Mouse (Mus musculus): ENCODE results near the gene Pbx3. TPM values are rescaled to one million over a fixed set of nuclear protein-coding genes. Genes with fewer than 3 reads are reported as not detected.

The Pbx3 gene
- polyA plus RNA-seq, 1 experiment: 12.2 TPM

- TF ChIP-seq CTCF (IDR thresholded peaks at IDR 0.05; ENCODE audit: extremely low read depth, insufficient read depth, low read length) (no peak), POLR2A (IDR thresholded peaks at IDR 0.05; ENCODE audit: extremely low read depth, insufficient read depth, low read length) (no peak)
- Histone ChIP-seq H3K27ac (ENCODE audit: insufficient read depth, low read length) (no peak overlapping the region), H3K4me3 (ENCODE audit: insufficient read depth, low read length) (no peak overlapping the region), H3K4me1 (ENCODE audit: control insufficient read depth, insufficient read depth, low read length) (no peaks in the 10 kb centered on the region)
These were observed 944 bp upstream of the Pbx3 start for GRCm38 (mm10) chr2:34373886-34374285.

- Histone ChIP-seq H3K4me3 (ENCODE audit: insufficient read depth, low read length) (peak overlapping the region; percentile 48), H3K4me1 (ENCODE audit: control insufficient read depth, insufficient read depth, low read length) (no peaks in the 10 kb centered on the region), H3K27ac (ENCODE audit: insufficient read depth, low read length) (no peak overlapping the region)
- TF ChIP-seq CTCF (IDR thresholded peaks at IDR 0.05; ENCODE audit: extremely low read depth, insufficient read depth, low read length): no peak
- no peak for TF ChIP-seq POLR2A (IDR thresholded peaks at IDR 0.05; ENCODE audit: extremely low read depth, insufficient read depth, low read length)
These were observed 1.3 kb downstream of the Pbx3 start for GRCm38 (mm10) chr2:34371441-34372304.

GRCm38 (mm10) chr2:34370725-34371440, 2.1 kb downstream of the Pbx3 start:
- TF ChIP-seq CTCF (IDR thresholded peaks at IDR 0.05; ENCODE audit: extremely low read depth, insufficient read depth, low read length) (no peak), POLR2A (IDR thresholded peaks at IDR 0.05; ENCODE audit: extremely low read depth, insufficient read depth, low read length) (no peak)
- peak overlapping the region; percentile 48 for H3K4me3 ChIP-seq (ENCODE audit: insufficient read depth, low read length)
- H3K27ac ChIP-seq (ENCODE audit: insufficient read depth, low read length): 0 out of 2 replicates have a peak overlapping the region, but pooled peaks have one; percentile 21
- no peaks in the 10 kb centered on the region for H3K4me1 ChIP-seq (ENCODE audit: control insufficient read depth, insufficient read depth, low read length)

- peak overlapping the region; percentile 48; the same call in 1 of the 2 replicates for H3K4me3 ChIP-seq (ENCODE audit: insufficient read depth, low read length)
- TF ChIP-seq POLR2A (IDR thresholded peaks at IDR 0.05; ENCODE audit: extremely low read depth, insufficient read depth, low read length): no peak
- TF ChIP-seq CTCF (IDR thresholded peaks at IDR 0.05; ENCODE audit: extremely low read depth, insufficient read depth, low read length): no peak
- no peak overlapping the region for H3K27ac ChIP-seq (ENCODE audit: insufficient read depth, low read length)
- no peaks in the 10 kb centered on the region for H3K4me1 ChIP-seq (ENCODE audit: control insufficient read depth, insufficient read depth, low read length)
These were observed 2.6 kb downstream of the Pbx3 start for GRCm38 (mm10) chr2:34370349-34370724.

- Histone ChIP-seq H3K27ac (ENCODE audit: insufficient read depth, low read length) (no peak overlapping the region), H3K4me3 (ENCODE audit: insufficient read depth, low read length) (no peak overlapping the region), H3K4me1 (ENCODE audit: control insufficient read depth, insufficient read depth, low read length) (no peaks in the 10 kb centered on the region)
- TF ChIP-seq CTCF (IDR thresholded peaks at IDR 0.05; ENCODE audit: extremely low read depth, insufficient read depth, low read length) (no peak), POLR2A (IDR thresholded peaks at IDR 0.05; ENCODE audit: extremely low read depth, insufficient read depth, low read length) (no peak)
These were observed 4.5 kb downstream of the Pbx3 start for GRCm38 (mm10) chr2:34368396-34368795.

- H3K4me3 ChIP-seq (ENCODE audit: insufficient read depth, low read length): no peak overlapping the region
- TF ChIP-seq POLR2A (IDR thresholded peaks at IDR 0.05; ENCODE audit: extremely low read depth, insufficient read depth, low read length): no peak
- TF ChIP-seq CTCF (IDR thresholded peaks at IDR 0.05; ENCODE audit: extremely low read depth, insufficient read depth, low read length): no peak
- H3K4me1 ChIP-seq (ENCODE audit: control insufficient read depth, insufficient read depth, low read length): no peaks in the 10 kb centered on the region
- no peak overlapping the region for H3K27ac ChIP-seq (ENCODE audit: insufficient read depth, low read length)
These were observed 5.9 kb downstream of the Pbx3 start for GRCm38 (mm10) chr2:34367024-34367423.

GRCm38 (mm10) chr2:34363678-34364077, 9.3 kb downstream of the Pbx3 start:
- Histone ChIP-seq H3K27ac (ENCODE audit: insufficient read depth, low read length) (no peak overlapping the region), H3K4me3 (ENCODE audit: insufficient read depth, low read length) (no peak overlapping the region), H3K4me1 (ENCODE audit: control insufficient read depth, insufficient read depth, low read length) (no peaks in the 10 kb centered on the region)
- TF ChIP-seq POLR2A (IDR thresholded peaks at IDR 0.05; ENCODE audit: extremely low read depth, insufficient read depth, low read length) (no peak), CTCF (IDR thresholded peaks at IDR 0.05; ENCODE audit: extremely low read depth, insufficient read depth, low read length) (no peak)

- TF ChIP-seq POLR2A (IDR thresholded peaks at IDR 0.05; ENCODE audit: extremely low read depth, insufficient read depth, low read length) (no peak), CTCF (IDR thresholded peaks at IDR 0.05; ENCODE audit: extremely low read depth, insufficient read depth, low read length) (no peak)
- no peak overlapping the region for H3K27ac ChIP-seq (ENCODE audit: insufficient read depth, low read length)
These were observed 17.1 kb downstream of the Pbx3 start for GRCm38 (mm10) chr2:34355801-34356211.

GRCm38 (mm10) chr2:34352006-34352405, 20.9 kb downstream of the Pbx3 start:
- Histone ChIP-seq H3K4me3 (ENCODE audit: insufficient read depth, low read length) (no peak overlapping the region), H3K4me1 (ENCODE audit: control insufficient read depth, insufficient read depth, low read length) (no peaks in the 10 kb centered on the region), H3K27ac (ENCODE audit: insufficient read depth, low read length) (no peak overlapping the region)
- no peak for TF ChIP-seq CTCF (IDR thresholded peaks at IDR 0.05; ENCODE audit: extremely low read depth, insufficient read depth, low read length)
- no peak for TF ChIP-seq POLR2A (IDR thresholded peaks at IDR 0.05; ENCODE audit: extremely low read depth, insufficient read depth, low read length)

More at GRCm38 (mm10) chr2:34355801-34356211, 17.1 kb downstream of the Pbx3 start:
- H3K4me3 ChIP-seq (ENCODE audit: insufficient read depth, low read length): no peak overlapping the region
- no peaks in the 10 kb centered on the region for H3K4me1 ChIP-seq (ENCODE audit: control insufficient read depth, insufficient read depth, low read length)
